Mouse (Mus musculus) stomach, embryonic 16.5 days (tissue): Measurements from ENCODE around the gene Traf3ip2. TPM values are rescaled to one million over a fixed set of nuclear protein-coding genes. Genes with fewer than 3 reads are reported as not detected.
A peak's percentile ranks its signal among the peaks of the same experiment; 100 is the strongest.

Experiments used
- ATAC-seq: fragments of 200-750 bp; cut with Nextera tagmentation; 2 replicates; pipeline ENCODE4 v1.8.0; 2017; ENCODE audit warnings: moderate number of reproducible peaks, moderate TSS enrichment; ENCODE audit not compliant: insufficient read depth, low FRiP score
- H3K27ac ChIP-seq: fragments of 300-500 bp; sonication (generic); 2 replicates; pipeline ENCODE4 v1.5.1; 2014; ENCODE audit warnings: low read length
- H3K27me3 ChIP-seq: fragments of 300-500 bp; sonication (generic); 2 replicates; pipeline ENCODE4 v1.6.1; 2014; ENCODE audit warnings: low read length, control low read depth, mixed read lengths; ENCODE audit not compliant: control insufficient read depth, insufficient read depth
- H3K36me3 ChIP-seq: fragments of 300-500 bp; sonication (generic); 2 replicates; pipeline ENCODE4 v1.6.1; 2014; ENCODE audit warnings: low read length; ENCODE audit not compliant: control insufficient read depth, insufficient read depth
- H3K4me1 ChIP-seq: fragments of 300-500 bp; sonication (generic); 2 replicates; pipeline ENCODE4 v1.6.1; 2014; ENCODE audit warnings: low read length, control low read depth, mixed read lengths; ENCODE audit not compliant: control insufficient read depth, insufficient read depth
- H3K4me2 ChIP-seq: fragments of 300-500 bp; sonication (generic); 2 replicates; pipeline ENCODE4 v1.6.1; 2014; ENCODE audit warnings: low read depth, low read length, mixed read lengths
- H3K4me3 ChIP-seq: fragments of 300-500 bp; sonication (generic); replicated peaks from 2 replicates; pipeline ENCODE4 v1.5.1; 2014; ENCODE audit warnings: mild to moderate bottlenecking, low read length
- H3K9ac ChIP-seq: fragments of 300-500 bp; sonication (generic); 2 replicates; pipeline ENCODE4 v1.6.1; 2014; ENCODE audit warnings: low read length
- H3K9me3 ChIP-seq: fragments of 300-500 bp; sonication (generic); replicated peaks from 2 replicates; pipeline ENCODE4 v1.6.1; 2016; ENCODE audit warnings: low read length, control low read depth; ENCODE audit not compliant: control insufficient read depth
- WGBS: fragments of 180-500 bp; shearing (Covaris S2); extraction: QIAGEN DNeasy Blood & Tissue Kit; methylation state at CpG from one replicate; pipeline ENCODE4 v1.1.7; 2014; 5-methylcytosine and 5-hydroxymethylcytosine counted together
- polyA plus RNA-seq: library from polyadenylated mRNA; unstranded; fragments of >200 nt; fragmentation: Nextera tagmentation; extraction: Ambion mirVana; gene quantifications from 2 replicates; pipeline ENCODE4 v1.2.1, GENCODE M21; 2015

Traf3ip2 gene
- polyA plus RNA-seq, 1 experiment from 2014 or later = 32.1 TPM

DNA sequence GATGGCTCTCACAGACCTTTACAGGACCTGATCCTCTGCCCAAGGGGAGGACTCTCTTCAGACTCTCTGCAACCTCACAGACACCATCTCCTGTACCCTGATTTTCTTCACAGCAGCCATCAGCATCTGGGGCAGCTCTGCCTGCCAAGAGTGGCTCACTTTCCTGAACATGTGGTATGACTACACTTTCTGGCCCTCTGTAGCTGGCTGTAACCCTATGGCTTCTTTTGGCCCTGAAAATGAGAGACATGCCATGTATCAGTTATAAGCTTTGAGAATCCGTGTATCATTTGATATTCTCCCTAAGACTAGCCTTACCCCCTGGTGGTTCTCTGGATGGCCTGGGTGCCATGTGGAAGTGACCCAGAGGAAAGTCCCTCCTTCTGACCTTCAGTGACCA, 58.7 kb downstream of the Traf3ip2 start:
- no peak overlapping the region for H3K27ac ChIP-seq
- H3K4me3 ChIP-seq = no peak overlapping the region
- no peak overlapping the region for H3K4me2 ChIP-seq
- no peaks in the 10 kb centered on the region for H3K36me3 ChIP-seq
- no peak for ATAC-seq
- H3K27me3 ChIP-seq = no peaks in the 10 kb centered on the region
- H3K4me1 ChIP-seq = peaks cover 16% of the 10 kb centered on the region
- WGBS = 82% methylated on average over 1 of the region's 1 CpGs
- no peaks in the 10 kb centered on the region for H3K9me3 ChIP-seq
- no peak overlapping the region for H3K9ac ChIP-seq

DNA sequence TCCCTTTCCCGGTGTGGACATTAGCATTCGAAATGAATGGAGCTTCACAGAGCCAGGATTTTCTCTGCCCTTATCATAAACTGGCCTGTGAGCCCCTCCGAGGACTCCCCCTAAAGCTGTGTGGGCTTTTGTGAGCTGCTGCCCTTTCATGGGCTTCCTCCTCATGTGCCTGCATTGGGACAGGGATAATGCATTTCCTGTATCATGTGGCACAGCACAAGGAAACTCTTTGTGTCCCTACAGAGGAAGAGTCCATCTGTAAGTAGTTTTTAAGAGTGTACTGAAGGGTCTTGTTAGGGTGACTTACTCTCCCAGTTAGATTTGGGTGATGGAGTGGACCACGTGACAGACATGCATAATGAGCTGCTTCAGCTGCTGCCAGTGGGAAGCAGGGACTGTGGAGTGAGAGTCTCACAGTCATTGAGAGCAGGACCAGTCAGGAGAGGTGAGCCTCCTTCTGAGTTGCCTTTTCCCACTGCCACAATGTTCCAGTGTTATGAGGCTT, 59.9 kb downstream of the Traf3ip2 start:
- Histone ChIP-seq H3K27ac (peak overlapping the region; percentile 60; the same call in 1 of the 2 replicates), H3K9ac (peak overlapping the region; percentile 39)
- peak; percentile 77 for ATAC-seq

DNA sequence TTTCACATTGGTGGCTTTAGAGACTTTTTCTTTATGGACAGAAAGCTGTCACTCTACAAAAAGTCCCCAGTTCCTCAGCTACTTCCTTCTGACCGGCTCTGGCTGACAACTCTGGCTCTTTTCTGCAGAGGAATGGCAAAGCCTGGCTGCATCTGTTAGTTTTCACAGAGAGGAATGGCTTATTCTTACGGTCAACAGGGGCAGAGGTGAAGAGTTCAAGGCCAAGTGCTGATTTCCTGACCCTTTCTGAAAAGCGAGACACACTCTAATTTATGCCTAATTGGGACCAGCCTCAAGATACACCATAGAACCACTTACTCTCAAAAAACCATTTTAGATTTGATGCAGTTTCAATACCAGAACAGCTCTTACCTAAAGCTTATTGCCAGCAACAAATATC, 61.4 kb downstream of the Traf3ip2 start:
- H3K36me3 ChIP-seq = no peaks in the 10 kb centered on the region
- peaks cover 16% of the 10 kb centered on the region for H3K4me1 ChIP-seq
- H3K27me3 ChIP-seq = no peaks in the 10 kb centered on the region
- no peak for ATAC-seq
- no peaks in the 10 kb centered on the region for H3K9me3 ChIP-seq
- H3K4me2 ChIP-seq = no peak overlapping the region
- no peak overlapping the region for H3K4me3 ChIP-seq
- H3K9ac ChIP-seq = peak overlapping the region; percentile 28; the same call in 1 of the 2 replicates
- WGBS = 24% methylated on average over 3 of the region's 3 CpGs
- H3K27ac ChIP-seq = peak overlapping the region; percentile 38

More for the DNA sequence above, 59.9 kb downstream of the Traf3ip2 start:
- Histone ChIP-seq H3K9me3 (no peaks in the 10 kb centered on the region), H3K4me1 (peaks cover 16% of the 10 kb centered on the region), H3K27me3 (no peaks in the 10 kb centered on the region), H3K36me3 (no peaks in the 10 kb centered on the region), H3K4me3 (no peak overlapping the region), H3K4me2 (no peak overlapping the region)
- WGBS = 31% methylated on average over 4 of the region's 4 CpGs

DNA sequence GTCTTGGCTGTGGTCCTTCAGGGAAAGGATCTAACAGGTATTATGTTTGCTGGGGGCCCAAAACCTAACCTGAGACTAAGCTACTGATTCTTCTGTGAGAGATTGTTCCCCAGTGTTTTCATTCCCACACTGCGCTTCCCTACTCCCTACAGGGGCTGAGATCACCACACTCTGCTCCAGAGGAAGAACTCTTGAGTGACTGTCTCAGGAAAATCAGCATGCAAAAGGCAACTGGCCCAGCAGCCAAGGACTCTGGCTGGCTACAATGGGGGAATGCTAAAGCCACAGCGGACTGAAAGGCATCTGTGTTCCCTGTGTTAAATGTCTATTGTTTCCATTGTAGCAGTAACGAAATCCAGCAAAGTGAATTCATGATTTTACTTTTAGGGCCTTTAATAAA, 62.0 kb downstream of the Traf3ip2 start:
- WGBS = 69% methylated on average over 3 of the region's 3 CpGs
- Histone ChIP-seq H3K4me2 (no peak overlapping the region), H3K9ac (no peak overlapping the region), H3K4me1 (peaks cover 16% of the 10 kb centered on the region), H3K9me3 (no peaks in the 10 kb centered on the region), H3K27ac (peak overlapping the region; percentile 53), H3K36me3 (no peaks in the 10 kb centered on the region), H3K27me3 (no peaks in the 10 kb centered on the region), H3K4me3 (no peak overlapping the region)
- ATAC-seq = no peak

DNA sequence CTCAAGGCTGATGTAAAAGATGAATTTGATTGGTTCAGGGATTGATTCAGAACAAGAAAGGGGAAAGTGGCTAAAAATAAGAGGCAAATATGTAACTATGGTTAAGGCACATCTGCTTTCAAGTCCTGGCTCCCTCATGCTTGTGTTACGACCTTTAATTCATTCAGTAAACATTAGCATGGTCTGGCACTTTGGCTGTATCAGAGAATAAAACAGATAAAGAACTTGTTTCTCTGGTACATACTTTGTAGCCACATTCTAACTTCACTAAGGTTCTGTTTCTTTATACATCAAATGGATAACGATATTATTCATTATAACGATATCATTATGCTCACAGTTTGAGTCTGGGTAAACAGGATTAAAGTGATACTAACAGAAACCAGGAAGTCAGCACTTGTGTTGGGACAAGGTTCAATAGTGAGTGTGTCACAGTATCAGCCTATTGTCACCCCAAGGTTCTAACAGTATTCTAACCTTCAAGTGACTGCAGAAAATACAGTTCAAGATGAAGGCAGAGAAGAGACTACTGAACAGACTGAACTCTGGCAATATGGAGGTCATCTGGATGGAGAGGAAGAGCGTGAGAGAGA, 65.6 kb downstream of the Traf3ip2 start:
- Histone ChIP-seq H3K4me3 (no peak overlapping the region), H3K4me1 (peaks cover 6% of the 10 kb centered on the region), H3K9ac (no peak overlapping the region), H3K4me2 (no peak overlapping the region), H3K36me3 (no peaks in the 10 kb centered on the region), H3K27me3 (no peaks in the 10 kb centered on the region), H3K9me3 (no peaks in the 10 kb centered on the region), H3K27ac (peak overlapping the region; percentile 65)
- 55% methylated on average over 4 of the region's 4 CpGs for whole genome bisulfite sequencing
- ATAC-seq = peak; percentile 84

DNA sequence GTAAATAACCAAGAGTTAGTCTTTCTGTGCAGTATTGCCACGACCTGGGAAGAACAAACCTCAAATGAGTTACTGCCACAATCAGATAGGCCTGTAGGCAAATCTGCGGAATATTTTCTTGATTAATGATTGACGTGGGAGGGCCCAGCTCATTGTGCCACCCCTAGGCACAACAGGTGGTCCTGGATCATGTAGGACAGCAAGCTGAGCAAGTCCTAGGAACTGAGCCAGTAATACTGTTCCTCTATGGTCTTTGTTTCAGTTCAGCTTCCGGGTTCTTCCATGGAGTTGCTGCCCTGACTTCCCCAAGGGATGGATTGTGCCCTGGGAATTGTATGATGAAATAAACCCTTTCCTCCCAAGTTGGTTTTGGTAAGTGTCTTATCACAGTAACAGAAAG, 68.3 kb downstream of the Traf3ip2 start:
- Histone ChIP-seq H3K4me2 (no peak overlapping the region), H3K36me3 (no peaks in the 10 kb centered on the region), H3K9ac (no peak overlapping the region), H3K27me3 (no peaks in the 10 kb centered on the region), H3K4me1 (peaks cover 6% of the 10 kb centered on the region), H3K27ac (peak overlapping the region; percentile 41; the same call in 1 of the 2 replicates), H3K4me3 (no peak overlapping the region), H3K9me3 (no peaks in the 10 kb centered on the region)
- WGBS = 63% methylated on average over 4 of the region's 4 CpGs
- no peak for ATAC-seq

DNA sequence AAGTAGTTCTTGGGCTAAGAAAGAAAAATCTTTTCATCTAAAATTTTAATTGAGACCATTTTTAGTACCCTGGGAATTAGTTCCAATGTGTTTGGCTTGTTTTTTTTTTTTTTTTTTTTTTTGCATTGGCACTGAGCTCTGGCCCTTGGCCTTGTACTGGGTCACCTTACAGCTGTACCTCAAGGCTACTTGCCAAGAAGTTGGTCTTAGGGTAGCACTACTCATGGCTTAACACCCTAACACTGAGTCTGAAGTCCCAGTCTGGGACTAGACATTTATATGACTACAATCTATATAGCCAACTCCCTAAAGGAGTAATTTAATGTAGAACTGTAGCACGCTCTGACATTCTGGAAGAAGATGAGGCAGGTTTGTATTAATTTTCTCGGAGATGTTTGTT, 69.8 kb downstream of the Traf3ip2 start:
- Histone ChIP-seq H3K36me3 (no peaks in the 10 kb centered on the region), H3K27ac (no peak overlapping the region), H3K4me1 (peaks cover 4% of the 10 kb centered on the region), H3K4me2 (no peak overlapping the region), H3K27me3 (no peaks in the 10 kb centered on the region), H3K4me3 (no peak overlapping the region), H3K9ac (no peak overlapping the region), H3K9me3 (no peaks in the 10 kb centered on the region)
- ATAC-seq = no peak
- 65% methylated on average over 2 of the region's 2 CpGs for WGBS

DNA sequence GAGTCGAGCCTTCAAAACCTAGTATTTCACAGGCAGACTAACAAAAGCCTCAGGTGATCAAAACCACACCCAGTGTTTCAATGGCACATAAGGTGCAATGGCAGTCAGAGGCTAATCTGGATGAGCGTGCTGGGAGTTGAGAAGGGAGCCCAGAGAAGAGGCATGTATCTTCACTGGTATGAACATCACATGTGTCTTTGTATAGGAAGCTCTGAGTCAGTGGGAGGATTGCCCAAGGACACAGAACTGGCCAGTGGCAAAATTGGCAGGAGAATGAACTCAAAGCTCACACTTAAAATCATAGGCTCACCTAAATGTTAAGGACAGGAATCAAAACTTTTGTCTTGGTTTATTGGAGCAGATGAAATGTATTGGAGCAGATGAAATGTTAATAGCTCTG, 70.7 kb downstream of the Traf3ip2 start:
- no peak overlapping the region for H3K4me2 ChIP-seq
- H3K4me3 ChIP-seq = no peak overlapping the region
- no peaks in the 10 kb centered on the region for H3K9me3 ChIP-seq
- no peaks in the 10 kb centered on the region for H3K27me3 ChIP-seq
- H3K36me3 ChIP-seq = no peaks in the 10 kb centered on the region
- 70% methylated on average over 2 of the region's 2 CpGs for WGBS
- no peak for ATAC-seq
- no peak overlapping the region for H3K27ac ChIP-seq
- peaks cover 4% of the 10 kb centered on the region for H3K4me1 ChIP-seq
- no peak overlapping the region for H3K9ac ChIP-seq

DNA sequence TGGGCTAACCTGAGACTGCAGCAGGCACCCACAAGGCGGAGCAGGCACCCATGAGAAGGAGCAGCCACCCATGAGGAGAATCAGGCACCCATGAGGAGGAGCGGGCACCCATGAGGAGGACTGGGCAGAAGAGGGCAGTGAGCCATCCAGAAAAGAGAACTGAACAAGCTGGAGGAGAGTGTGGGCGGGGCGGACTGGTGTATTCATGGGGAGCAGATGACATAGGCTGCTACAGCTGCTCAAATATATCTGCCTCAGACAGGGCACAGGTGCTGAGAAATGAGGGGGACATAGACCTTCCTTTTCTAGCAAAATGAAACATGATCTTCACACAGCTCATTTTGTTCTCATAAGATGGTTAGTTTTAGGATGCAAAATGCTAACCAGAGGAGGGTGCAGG, 74.1 kb downstream of the Traf3ip2 start:
- ATAC-seq = no peak; the same call in 1 of the 2 replicates
- no peaks in the 10 kb centered on the region for H3K27me3 ChIP-seq
- 89% methylated on average over 4 of the region's 4 CpGs for WGBS
- H3K9ac ChIP-seq = no peak overlapping the region
- no peak overlapping the region for H3K4me2 ChIP-seq
- no peaks in the 10 kb centered on the region for H3K36me3 ChIP-seq
- no peak overlapping the region for H3K27ac ChIP-seq
- no peaks in the 10 kb centered on the region for H3K9me3 ChIP-seq
- H3K4me3 ChIP-seq = no peak overlapping the region
- H3K4me1 ChIP-seq = peaks cover 7% of the 10 kb centered on the region
